Mouse (Mus musculus) CH12.LX (cell line): Measurements from ENCODE around the gene Tmem140. TPM values are rescaled to one million over a fixed set of nuclear protein-coding genes. Genes with fewer than 3 reads are reported as not detected.

ENCODE experiments used
- DNase-seq: peaks from one replicate; pipeline ENCODE4 v3.0.0-alpha.2; 2013; ENCODE audit errors: extremely low read depth
- H3K27ac ChIP-seq: 2 replicates; pipeline ENCODE4 v1.5.1; 2012; ENCODE audit warnings: low read depth, mild to moderate bottlenecking, control low read depth, moderate library complexity; ENCODE audit not compliant: insufficient read depth
- H3K27me3 ChIP-seq: replicated peaks from 2 replicates; pipeline ENCODE3; 2012; ENCODE audit warnings: inconsistent platforms
- H3K36me3 ChIP-seq, 2 experiments: replicated peaks in 1 of 2; 2 replicates each; pipeline versions ENCODE3 to v1.6.1; 2012; ENCODE audit warnings: inconsistent platforms in 1 of 2, low read length in 1 of 2, mild to moderate bottlenecking in 1 of 2, mixed read lengths in 1 of 2, moderate library complexity in 1 of 2; ENCODE audit not compliant: control insufficient read depth in 1 of 2, insufficient read depth in 1 of 2
- H3K4me1 ChIP-seq, 2 experiments: 2 replicates each; pipeline ENCODE4 v1.6.1; 2012; ENCODE audit warnings: inconsistent platforms in 1 of 2, moderate library complexity in 1 of 2; ENCODE audit not compliant: insufficient read depth in 2 of 2, control insufficient read depth in 1 of 2
- H3K4me2 ChIP-seq: 2 replicates; pipeline ENCODE4 v1.6.1; 2012; ENCODE audit warnings: low read depth, mild to moderate bottlenecking, control low read depth; ENCODE audit not compliant: poor library complexity, insufficient read depth, severe bottlenecking
- H3K4me3 ChIP-seq, 3 experiments: fragments of 150-350 bp in 1 of 3; sonication (generic) in 1 of 3; replicated peaks in 1 of 3; 2 replicates each; pipeline versions ENCODE3 to v1.5.1; 2011 to 2012; ENCODE audit warnings: low read depth in 2 of 3, low read length in 2 of 3, mild to moderate bottlenecking in 2 of 3, moderate library complexity in 2 of 3, control low read depth in 1 of 3, improper control_type of control experiment in 1 of 3, inconsistent platforms in 1 of 3, mixed read lengths in 1 of 3; ENCODE audit not compliant: poor library complexity in 1 of 3
- H3K79me2 ChIP-seq: replicated peaks from 2 replicates; pipeline ENCODE4 v1.6.1; 2012; ENCODE audit warnings: mild to moderate bottlenecking, moderate library complexity; ENCODE audit not compliant: control insufficient read depth, poor library complexity, insufficient read depth, severe bottlenecking; ENCODE audit errors: extremely low read depth
- H3K9ac ChIP-seq: 2 replicates; pipeline ENCODE4 v1.6.1; 2012; ENCODE audit warnings: low read depth, mild to moderate bottlenecking, control low read depth, moderate library complexity; ENCODE audit not compliant: insufficient read depth
- H3K9me3 ChIP-seq: replicated peaks from 2 replicates; pipeline ENCODE3; 2012; ENCODE audit warnings: low read length, inconsistent platforms, mixed read lengths
- BHLHE40 ChIP-seq: IDR thresholded peaks from 2 replicates; pipeline ENCODE4 v1.6.1; 2011; ENCODE audit warnings: mild to moderate bottlenecking, low read depth, low read length, improper control_type of control experiment
- E2F4 ChIP-seq: IDR thresholded peaks from 2 replicates; pipeline ENCODE4 v1.6.1; 2011; ENCODE audit warnings: low read depth, low read length, improper control_type of control experiment; ENCODE audit not compliant: insufficient replicate concordance
- ELF1 ChIP-seq: IDR thresholded peaks from 2 replicates; pipeline ENCODE4 v1.6.1; 2014; ENCODE audit warnings: low read depth, mild to moderate bottlenecking, inconsistent platforms, low read length, improper control_type of control experiment
- EP300 ChIP-seq: IDR thresholded peaks from 2 replicates; pipeline ENCODE4 v1.6.1; 2011; ENCODE audit warnings: low read length, improper control_type of control experiment
- HCFC1 ChIP-seq: IDR thresholded peaks from 2 replicates; pipeline ENCODE4 v1.6.1; 2012; ENCODE audit warnings: low read depth, mild to moderate bottlenecking, inconsistent platforms, low read length, improper control_type of control experiment
- IRF4 ChIP-seq: IDR thresholded peaks from 2 replicates; pipeline ENCODE4 v1.6.1; 2014; ENCODE audit warnings: low read depth, mild to moderate bottlenecking, inconsistent platforms, low read length, improper control_type of control experiment
- MEF2A ChIP-seq: IDR thresholded peaks from 2 replicates; pipeline ENCODE4 v1.6.1; 2014; ENCODE audit warnings: low read depth, mild to moderate bottlenecking, inconsistent platforms, low read length, improper control_type of control experiment, borderline replicate concordance
- RAD21 ChIP-seq: IDR thresholded peaks from 2 replicates; pipeline ENCODE4 v1.6.1; 2011; ENCODE audit warnings: low read depth, mild to moderate bottlenecking, low read length, improper control_type of control experiment, moderate library complexity
- SMC3 ChIP-seq: IDR thresholded peaks from 2 replicates; pipeline ENCODE4 v1.6.1; 2011; ENCODE audit warnings: low read depth, low read length, improper control_type of control experiment
- TBP ChIP-seq: conservative IDR thresholded peaks from 2 replicates; pipeline ENCODE4 v1.6.1; 2011; ENCODE audit warnings: low read depth, low read length, improper control_type of control experiment
- TCF12 ChIP-seq: IDR thresholded peaks from 2 replicates; pipeline ENCODE4 v1.6.1; 2014; ENCODE audit warnings: low read depth, mild to moderate bottlenecking, inconsistent platforms, low read length, improper control_type of control experiment
- USF1 ChIP-seq: IDR thresholded peaks from 2 replicates; pipeline ENCODE4 v1.6.1; 2014; ENCODE audit warnings: low read depth, mild to moderate bottlenecking, inconsistent platforms, low read length, improper control_type of control experiment
- USF2 ChIP-seq: conservative IDR thresholded peaks from 2 replicates; pipeline ENCODE4 v1.6.1; 2011; ENCODE audit warnings: low read depth, low read length, improper control_type of control experiment
- ZC3H11A ChIP-seq: IDR thresholded peaks from 2 replicates; pipeline ENCODE4 v1.6.1; 2012; ENCODE audit warnings: low read depth, mild to moderate bottlenecking, inconsistent platforms, low read length, improper control_type of control experiment
- ZMIZ1 ChIP-seq: IDR thresholded peaks from 2 replicates; pipeline ENCODE4 v1.6.1; 2012; ENCODE audit warnings: low read depth, mild to moderate bottlenecking, inconsistent platforms, low read length, improper control_type of control experiment
- ZNF384 ChIP-seq: IDR thresholded peaks from 2 replicates; pipeline ENCODE4 v1.6.1; 2012; ENCODE audit warnings: low read depth, low read length, improper control_type of control experiment, inconsistent platforms
- dilution Hi-C: fragments of 300-500 bp; cut with MboI; formaldehyde crosslinking; loops from 2 replicates; pipeline ENCODE4 v1.14.3; 2020; ENCODE audit warnings: low sequenced_read_pairs; ENCODE audit not compliant: extremely low pct_unique_long_range_greater_than_20kb, extremely low pct_ligation_motif_present
- in situ Hi-C: fragments of 300-500 bp; cut with MboI; formaldehyde crosslinking; loops from 3 replicates; pipeline ENCODE4 v1.14.3; 2019; ENCODE audit warnings: low sequenced_read_pairs, low pct_ligation_motif_present, low pct_unique_long_range_greater_than_20kb, mixed read lengths
- polyA plus RNA-seq: library from polyadenylated mRNA; unstranded; fragments of >175 nt; gene quantifications from 2 replicates; pipeline ENCODE4 v1.2.1, GENCODE M21; 2012; ENCODE audit warnings: low read depth; ENCODE audit not compliant: insufficient read length
- total RNA-seq, 2 experiments: library from RNA; depleted of rRNA; stranded (reverse); fragments of 300-350 nt in 1 of 2; fragments of >200 nt in 1 of 2; gene quantifications; 2 replicates each; pipeline ENCODE4 v1.2.3; 2012 to 2014

Tmem140 gene
- total and polyA plus RNA-seq, 3 experiments: 1.2 to 3.6 (median 2.8) TPM

GRCm38 (mm10) chr6:34884724-34885123, 21.8 kb downstream of the Tmem140 start:
- in situ Hi-C loops: loop anchor here (5.0 kb wide), 1 partner anchor 33 kb away; no protein-coding TSS in a partner anchor
- Histone ChIP-seq H3K4me1 (no peaks in the 10 kb centered on the region), H3K4me2 (no peak overlapping the region), H3K9me3 (no peaks in the 10 kb centered on the region), H3K36me3 (peaks cover 79 to 93% of the 10 kb centered on the region in 2 experiments), H3K4me3 (no peak overlapping the region), H3K27me3 (no peaks in the 10 kb centered on the region), H3K9ac (no peak overlapping the region), H3K79me2 (no peaks in the 10 kb centered on the region), H3K27ac (no peak overlapping the region)
- dilution Hi-C loops: no loop called here
- TF ChIP-seq ZNF384 (no peak), USF2 (no peak), IRF4 (no peak), ZMIZ1 (no peak), ELF1 (no peak), RAD21 (no peak), TCF12 (no peak), HCFC1 (no peak), EP300 (no peak), MEF2A (no peak), SMC3 (no peak), BHLHE40 (no peak), ZC3H11A (no peak), TBP (no peak), USF1 (no peak)
- no peak for DNase-seq

- Histone ChIP-seq H3K36me3 (peaks cover 80 to 92% of the 10 kb centered on the region in 2 experiments), H3K27ac (no peak overlapping the region), H3K9ac (no peak overlapping the region), H3K9me3 (no peaks in the 10 kb centered on the region), H3K27me3 (no peaks in the 10 kb centered on the region), H3K4me1 (no peaks in the 10 kb centered on the region), H3K4me3 (no peak overlapping the region), H3K79me2 (no peaks in the 10 kb centered on the region), H3K4me2 (no peak overlapping the region)
- dilution Hi-C loops (no loop called here), in situ Hi-C loops (no loop called here)
- TF ChIP-seq E2F4: no peak
- DNase-seq: no peak
Observed at GRCm38 (mm10) chr6:34887131-34887850, 24.3 kb downstream of the Tmem140 start.
